Mouse (Mus musculus) cerebellum, postnatal 25 days (tissue): ENCODE measurements around the gene Ngdn.

Experiments used
- DNase-seq, 2 experiments: peaks; one replicate each; pipeline ENCODE4 v3.0.0; 2021; ENCODE audit warnings: mixed read lengths in 2 of 2

Ngdn gene

DNA sequence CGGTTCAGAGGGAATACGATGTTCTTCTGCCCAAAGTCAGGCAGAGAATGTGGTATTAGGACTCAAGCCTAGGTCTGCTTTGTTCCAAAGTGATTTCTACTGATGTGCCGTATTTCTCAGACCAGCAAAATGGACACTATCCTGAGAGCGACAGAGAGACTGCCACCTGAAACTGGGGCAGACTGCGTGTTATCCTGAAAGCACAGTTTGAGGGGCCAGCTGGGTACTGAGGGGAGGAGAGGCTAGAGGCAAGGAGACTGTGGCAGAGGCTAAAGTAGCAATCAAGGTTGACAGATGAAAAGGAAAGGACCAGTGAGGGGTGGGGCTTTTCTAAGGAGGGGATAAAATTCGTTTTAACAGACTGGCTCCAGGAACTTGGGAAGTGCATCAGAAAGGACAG, 14.4 kb upstream of the Ngdn start:
- DNase-seq: no peak

DNA sequence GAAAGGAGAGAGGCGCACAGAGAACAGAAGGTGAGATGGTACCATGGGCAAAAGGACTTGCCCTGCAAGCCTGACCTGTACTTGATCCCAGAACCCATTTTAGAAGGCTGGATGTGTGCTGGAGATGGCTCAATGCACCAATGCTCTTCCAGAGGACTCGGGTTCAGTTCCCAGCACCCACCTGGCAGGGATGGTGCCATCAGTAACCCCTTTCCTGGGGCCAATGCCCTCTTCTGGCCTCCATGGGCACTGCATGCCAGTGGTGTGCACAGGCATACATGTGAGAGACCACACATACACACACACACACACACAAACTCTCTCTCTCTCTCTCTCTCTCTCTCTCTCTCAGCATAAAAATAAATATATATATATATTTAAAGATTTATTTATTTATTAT, 13.8 kb upstream of the Ngdn start:
- no peak for DNase-seq

DNA sequence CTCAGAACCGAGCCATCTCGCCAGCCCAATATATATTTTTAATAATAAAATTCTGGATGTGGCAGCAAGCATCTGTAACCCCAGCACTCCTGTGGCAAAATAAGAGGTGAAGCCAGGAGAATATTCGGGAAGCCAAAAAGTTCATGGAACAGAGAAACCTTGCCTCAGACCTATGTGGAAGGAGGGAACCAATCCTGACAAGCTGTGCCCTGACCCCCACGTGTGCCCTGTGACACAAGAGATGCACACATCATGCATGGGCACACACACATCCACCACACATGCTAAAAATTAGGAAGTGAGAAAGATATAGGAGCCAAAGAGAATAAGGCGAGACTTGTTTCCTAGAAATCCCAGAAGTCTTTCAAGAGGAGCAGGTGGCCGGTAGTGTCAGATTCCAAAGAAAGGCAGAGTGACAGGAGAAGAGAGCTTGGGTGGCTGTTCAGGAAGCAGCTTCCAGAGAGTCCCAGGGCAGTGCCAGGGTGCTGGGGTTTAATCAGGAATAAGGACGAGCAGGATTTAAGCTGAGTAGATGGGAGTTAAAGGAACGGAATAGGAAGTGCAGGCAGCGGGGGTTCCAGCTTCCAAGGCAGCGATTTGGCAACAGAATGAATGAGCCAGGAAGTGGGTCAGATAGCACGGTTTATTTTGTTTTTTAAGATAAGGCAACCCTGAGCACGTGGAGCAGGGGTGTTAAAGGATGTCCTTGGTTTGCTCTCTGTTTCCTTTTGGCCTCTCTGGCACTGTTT, 13.1 kb upstream of the Ngdn start:
- DNase-seq: no peak

DNA sequence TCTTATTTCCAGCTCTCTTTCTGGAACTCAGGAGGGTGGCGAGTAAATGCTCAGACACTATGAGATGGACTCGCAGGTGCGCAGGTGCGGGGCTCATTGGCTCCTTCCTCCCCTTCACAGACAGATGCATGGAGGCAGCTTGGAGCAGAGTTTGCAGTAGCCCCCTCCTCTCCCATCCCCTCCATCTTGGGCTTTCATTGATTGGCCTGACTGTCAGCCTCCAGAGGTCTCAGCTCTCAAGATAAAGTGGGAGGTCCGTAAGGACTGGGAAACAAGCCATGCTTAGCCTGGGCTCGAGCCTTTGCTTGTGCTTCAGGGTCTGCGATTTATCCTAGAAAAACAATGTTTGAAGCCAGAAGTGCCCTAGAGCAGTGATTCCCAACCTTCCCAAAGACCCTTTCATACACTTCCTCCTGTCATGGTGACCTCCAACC, 12.6 kb upstream of the Ngdn start:
- no peak for DNase-seq

DNA sequence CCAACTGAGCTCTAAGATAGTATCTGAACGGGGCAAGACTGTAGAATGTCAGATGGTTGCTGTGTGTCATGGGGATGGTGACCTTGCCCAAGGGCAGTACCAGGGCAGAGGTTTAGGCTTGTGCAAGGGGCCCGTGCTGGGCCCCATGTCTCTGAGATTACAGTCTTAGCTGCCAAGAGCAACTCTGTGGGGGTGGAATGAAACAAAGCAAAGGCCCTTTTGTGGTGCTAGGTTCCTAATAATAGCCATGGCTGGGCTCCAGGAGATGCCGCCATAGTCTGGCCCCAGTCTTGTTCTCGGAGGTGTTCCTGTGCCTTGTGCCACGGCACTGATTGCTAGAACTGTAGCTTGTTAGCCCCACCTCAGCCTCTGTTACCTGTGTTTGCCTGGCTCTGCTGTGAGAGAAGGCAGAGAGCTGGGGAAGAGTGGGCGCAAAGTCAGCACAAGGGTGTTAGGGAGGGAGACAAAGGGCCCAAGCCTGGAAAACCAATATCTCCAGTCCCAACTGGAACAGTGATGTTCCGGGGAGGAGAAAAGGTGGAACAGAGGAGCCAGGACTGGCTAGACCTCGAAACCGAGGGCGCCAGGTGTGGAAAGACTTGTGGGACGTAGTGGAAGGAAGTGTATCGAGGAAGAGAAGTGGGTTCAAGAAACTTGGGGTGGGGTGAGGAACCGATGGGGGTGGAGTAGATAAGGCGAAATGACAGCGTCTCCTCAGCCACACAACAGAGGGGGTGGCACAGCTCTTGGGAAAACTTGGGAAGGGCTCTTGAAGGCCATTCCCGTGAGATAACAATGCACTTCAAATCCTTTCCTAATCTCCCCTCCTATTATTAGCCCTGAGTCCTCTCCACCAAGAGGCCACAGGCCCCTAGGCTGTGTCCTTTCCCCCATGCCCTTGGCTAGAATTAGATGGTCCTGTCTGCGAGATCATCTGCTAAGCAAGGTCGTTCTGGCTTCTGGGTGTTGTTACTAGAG, 11.1 kb upstream of the Ngdn start:
- DNase-seq: peak; percentile 27 to 41

DNA sequence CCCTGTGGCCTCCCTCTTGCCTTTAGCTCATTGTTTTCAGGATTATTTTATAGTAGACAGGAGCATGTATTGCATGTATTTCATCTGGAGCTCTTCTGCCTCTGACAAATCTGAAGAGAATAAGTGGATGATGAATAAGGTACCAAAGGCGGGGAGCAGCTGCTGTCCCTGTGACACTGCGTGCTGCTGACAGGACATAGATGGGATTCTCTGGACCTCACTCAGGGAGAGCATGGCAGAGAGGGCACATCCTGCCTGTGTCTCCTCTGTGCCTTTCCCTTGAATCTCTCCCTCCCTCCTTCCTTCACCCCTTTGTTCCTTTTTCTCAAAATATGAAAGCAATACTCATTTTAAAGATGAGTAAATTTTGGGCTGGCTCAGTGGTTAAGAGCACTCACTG, 9.7 kb upstream of the Ngdn start:
- DNase-seq: no peak

GRCm38 (mm10) chr14:55005967-55006366, 9.3 kb upstream of the Ngdn start:
- no peak for DNase-seq

GRCm38 (mm10) chr14:55006541-55006940, 8.7 kb upstream of the Ngdn start:
- DNase-seq: no peak

DNA sequence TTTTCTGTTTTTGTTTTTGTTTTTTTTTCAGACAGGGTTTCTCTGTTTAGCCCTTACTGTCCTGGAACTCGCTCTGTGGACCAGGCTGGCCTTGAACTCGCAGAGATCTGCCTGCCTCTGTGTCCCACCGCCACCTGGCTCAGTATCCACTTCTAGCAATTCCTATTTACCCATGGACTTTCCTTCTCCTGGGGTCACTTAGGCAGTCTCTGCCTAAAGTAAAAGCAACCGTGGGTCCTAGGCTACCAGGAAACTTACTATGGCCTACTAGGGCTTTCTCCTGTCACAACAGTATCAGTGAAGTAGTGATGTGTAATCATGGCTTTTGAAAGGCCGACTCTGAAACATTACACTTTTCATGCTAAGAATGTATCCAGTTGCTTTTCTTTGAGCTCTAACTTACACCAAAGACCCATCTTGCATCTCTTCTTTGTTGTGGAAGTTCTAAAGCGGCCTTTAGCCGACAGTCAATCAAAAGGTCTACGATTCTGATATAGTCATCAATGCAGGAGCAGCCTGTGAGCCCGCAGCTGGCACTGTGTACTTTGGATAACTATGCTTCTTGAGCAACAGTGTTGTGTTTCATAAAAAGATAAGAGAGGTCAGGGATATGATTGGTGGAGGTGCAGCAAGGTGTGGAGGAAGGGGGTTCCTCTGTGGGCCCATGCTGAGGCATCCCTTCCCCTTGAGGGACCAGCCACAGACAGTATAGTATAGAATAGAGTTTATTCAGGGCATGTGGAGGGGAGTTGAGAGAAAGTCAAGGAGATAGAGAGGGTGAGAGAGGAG, 7.9 kb upstream of the Ngdn start:
- no peak for DNase-seq

DNA sequence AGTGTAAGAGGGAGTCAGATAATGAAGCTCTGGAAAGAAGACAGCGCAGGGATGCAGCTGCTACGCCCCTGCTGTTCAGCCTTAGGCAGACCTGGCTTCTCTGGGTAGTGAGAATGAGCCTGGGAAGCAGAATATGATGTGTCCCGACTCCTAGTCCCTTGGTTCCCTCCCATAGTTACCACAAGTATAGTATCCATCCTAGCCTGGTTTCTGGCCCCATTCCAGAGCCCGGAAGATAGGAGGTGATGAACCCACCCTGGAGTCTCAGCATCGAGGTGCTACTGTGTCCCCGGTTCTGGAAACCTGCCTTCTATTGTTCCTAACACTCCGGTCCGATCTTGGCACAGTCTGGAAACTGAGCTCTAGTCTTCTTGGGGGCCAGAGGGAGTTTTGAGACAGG, 6.8 kb upstream of the Ngdn start:
- no peak for DNase-seq

GRCm38 (mm10) chr14:55011116-55011515, 4.1 kb upstream of the Ngdn start:
- DNase-seq: no peak

DNA sequence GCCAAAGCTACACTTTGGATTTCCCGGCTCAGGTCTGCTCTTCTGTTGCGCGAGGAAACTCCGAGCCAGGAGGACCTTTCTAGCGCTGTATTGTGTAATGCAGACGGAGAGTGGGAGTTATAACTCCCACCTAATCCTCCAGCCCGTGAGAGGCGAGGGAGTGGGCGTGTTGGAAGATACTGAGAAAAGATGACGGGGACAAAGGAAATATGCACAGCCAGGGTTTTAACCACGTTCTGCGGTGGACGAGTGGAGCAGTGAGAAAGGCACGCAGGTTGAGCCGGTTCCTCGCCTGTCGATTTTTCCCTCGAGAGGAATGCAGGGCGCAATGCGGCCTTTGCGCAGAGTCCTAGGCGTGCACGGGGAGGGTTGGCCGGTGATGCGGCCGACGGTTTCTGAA, 663 bp upstream of the Ngdn start:
- no peak for DNase-seq

DNA sequence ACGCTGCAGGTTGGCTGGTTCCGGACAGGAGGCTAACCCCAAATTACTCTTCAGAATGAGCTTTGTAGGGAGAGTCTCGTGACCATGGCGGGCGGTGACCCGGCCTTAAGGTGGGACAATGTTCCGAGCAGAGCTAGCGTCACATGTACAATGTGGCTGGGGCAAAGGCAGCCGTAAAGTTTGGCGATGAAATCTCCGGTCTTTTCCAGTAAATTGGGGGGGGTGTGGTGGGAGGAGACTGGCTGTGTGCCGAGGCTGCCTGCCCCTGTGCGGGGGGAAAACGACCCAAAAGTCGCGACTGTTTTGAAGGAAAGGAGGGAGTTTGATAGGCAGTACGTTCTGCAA, 485 bp downstream of the Ngdn start:
- peak in 1 of 2 experiments; percentile 48 for DNase-seq

DNA sequence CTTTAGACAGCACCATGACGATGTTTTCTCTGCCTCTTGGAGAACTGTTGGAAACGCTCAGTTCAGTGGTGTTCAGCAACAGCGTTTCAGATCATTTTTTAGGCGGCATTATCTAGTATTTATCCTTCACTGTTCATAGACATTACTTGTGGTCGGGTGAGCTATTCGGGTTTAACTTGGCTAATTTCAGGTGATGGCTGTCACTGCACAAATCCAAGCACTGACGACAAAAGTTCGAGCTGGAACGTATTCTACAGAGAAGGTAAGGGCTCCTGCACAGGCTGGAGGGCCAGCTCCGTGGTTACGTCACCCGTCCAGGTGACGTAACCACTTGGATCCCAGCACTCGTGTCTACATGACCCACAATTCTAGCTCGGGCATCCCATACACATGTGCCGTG, 1.6 kb downstream of the Ngdn start:
- no peak for DNase-seq

DNA sequence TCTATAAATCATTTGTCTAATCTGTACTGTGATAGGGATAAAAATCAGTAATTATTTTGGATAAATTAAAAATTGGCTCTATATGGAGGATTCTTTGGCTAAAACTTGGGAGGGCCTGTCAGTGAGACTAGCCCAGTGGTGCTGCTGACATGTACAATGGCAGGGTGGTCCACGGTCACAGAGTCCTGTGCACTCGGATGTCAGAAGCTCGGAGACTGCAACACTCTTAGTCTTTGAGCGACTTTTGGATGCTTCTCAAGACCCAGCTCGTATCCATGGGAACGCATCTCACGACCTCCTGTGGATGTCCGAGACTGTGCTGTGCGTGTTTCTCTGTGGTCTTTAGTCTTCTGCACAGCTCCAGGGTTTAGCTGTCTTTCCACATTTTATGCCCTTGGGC, 5.1 kb downstream of the Ngdn start:
- DNase-seq: no peak

- DNase-seq: peak in 1 of 2 experiments; percentile 20
These were observed 7.8 kb downstream of the Ngdn start for GRCm38 (mm10) chr14:55023011-55023410.

DNA sequence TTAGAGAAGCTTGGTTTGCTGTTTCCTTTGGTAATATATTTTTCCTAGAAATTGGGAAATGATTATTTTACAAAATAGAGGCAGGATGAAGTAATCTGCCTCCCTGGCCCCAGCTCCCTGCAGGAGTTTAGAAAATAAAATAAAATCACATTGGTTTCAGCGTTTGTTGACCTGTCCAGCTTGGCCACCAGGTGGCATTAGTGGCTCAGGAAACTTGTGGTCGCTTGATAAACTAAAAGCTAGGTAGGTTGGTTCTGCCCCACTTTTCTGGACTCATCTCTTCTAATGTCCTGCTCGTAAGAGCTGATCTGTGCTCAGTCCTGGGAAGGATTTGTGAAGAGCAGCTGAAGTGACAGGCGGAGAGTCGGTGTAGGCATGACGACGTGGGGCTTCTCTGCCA, 9.0 kb downstream of the Ngdn start:
- DNase-seq: peak; percentile 81 to 87

- peak in 1 of 2 experiments; percentile 39 for DNase-seq
These were observed 10.3 kb downstream of the Ngdn start for GRCm38 (mm10) chr14:55025527-55025926.

GRCm38 (mm10) chr14:55027251-55027650, 12.0 kb downstream of the Ngdn start:
- no peak for DNase-seq

GRCm38 (mm10) chr14:55027653-55028052, 12.4 kb downstream of the Ngdn start:
- DNase-seq: peak; percentile 62 to 73

GRCm38 (mm10) chr14:55028333-55028835, 13.1 kb downstream of the Ngdn start:
- DNase-seq: peak in 1 of 2 experiments; percentile 50

GRCm38 (mm10) chr14:55029034-55029698, 13.9 kb downstream of the Ngdn start:
- DNase-seq: peak; percentile 65 to 77
